Mouse (Mus musculus): ENCODE measurements around the gene Gatc. TPM values are rescaled to one million over a fixed set of nuclear protein-coding genes. Genes with fewer than 3 reads are reported as not detected.

Gatc gene
- polyA plus RNA-seq (2014; fragmentation: Illumina TruSeq; extraction: RNeasy Lipid Tissue Mini Kit (QIAGEN cat#74804); ENCODE audit: low replicate concordance) = 23.9 TPM

GRCm38 (mm10) chr5:115340577-115341313 lies at the start of gene Gatc, which contains the start of gene Triap1:
Gene Gatc (minus strand): TSS chr5:115341178.
Gene Triap1 (plus strand): TSS chr5:115341225.

GRCm38 (mm10) chr5:115348546-115349224 lies 7.7 kb upstream of the Gatc start, which contains the start of gene Cox6a1:
Gene Cox6a1 (minus strand): TSS chr5:115348981.

GRCm38 (mm10) chr5:115326875-115327609 lies 13.9 kb downstream of the Gatc start, which contains the start of gene Srsf9:
Gene Srsf9 (plus strand): TSS chr5:115327177.

GRCm38 (mm10) chr5:115300792-115301614 lies 40.0 kb downstream of the Gatc start, which contains the start of gene Dynll1:
Gene Dynll1 (minus strand): TSS chr5:115300999.

Other genes with a start within 250 kb of the Gatc start
- gene Gm10401, start 242.9 kb downstream of the Gatc start, polyA plus RNA-seq (2014; fragmentation: Illumina TruSeq; extraction: RNeasy Lipid Tissue Mini Kit (QIAGEN cat#74804); ENCODE audit: low replicate concordance) = not detected
- gene Acads, start 221.8 kb downstream of the Gatc start, polyA plus RNA-seq (2014; fragmentation: Illumina TruSeq; extraction: RNeasy Lipid Tissue Mini Kit (QIAGEN cat#74804); ENCODE audit: low replicate concordance) = 0.63 TPM
- 3.3 TPM for gene Unc119b, start 206.2 kb downstream of the Gatc start, polyA plus RNA-seq (2014; fragmentation: Illumina TruSeq; extraction: RNeasy Lipid Tissue Mini Kit (QIAGEN cat#74804); ENCODE audit: low replicate concordance)
- 74.6 TPM for gene Mlec, start 183.0 kb downstream of the Gatc start, polyA plus RNA-seq (2014; fragmentation: Illumina TruSeq; extraction: RNeasy Lipid Tissue Mini Kit (QIAGEN cat#74804); ENCODE audit: low replicate concordance)
- not detected for gene Cabp1, start 146.8 kb downstream of the Gatc start, polyA plus RNA-seq (2014; fragmentation: Illumina TruSeq; extraction: RNeasy Lipid Tissue Mini Kit (QIAGEN cat#74804); ENCODE audit: low replicate concordance)
- gene Pop5, start 105.3 kb downstream of the Gatc start, polyA plus RNA-seq (2014; fragmentation: Illumina TruSeq; extraction: RNeasy Lipid Tissue Mini Kit (QIAGEN cat#74804); ENCODE audit: low replicate concordance) = 1.2 TPM
- 13.1 TPM for gene Rnf10, start 68.3 kb downstream of the Gatc start, polyA plus RNA-seq (2014; fragmentation: Illumina TruSeq; extraction: RNeasy Lipid Tissue Mini Kit (QIAGEN cat#74804); ENCODE audit: low replicate concordance)
- 8.6 TPM for gene Coq5, start 61.5 kb downstream of the Gatc start, polyA plus RNA-seq (2014; fragmentation: Illumina TruSeq; extraction: RNeasy Lipid Tissue Mini Kit (QIAGEN cat#74804); ENCODE audit: low replicate concordance)
- gene Dynll1, start 40.2 kb downstream of the Gatc start, polyA plus RNA-seq (2014; fragmentation: Illumina TruSeq; extraction: RNeasy Lipid Tissue Mini Kit (QIAGEN cat#74804); ENCODE audit: low replicate concordance) = 273 TPM
- gene Srsf9, start 14.0 kb downstream of the Gatc start, polyA plus RNA-seq (2014; fragmentation: Illumina TruSeq; extraction: RNeasy Lipid Tissue Mini Kit (QIAGEN cat#74804); ENCODE audit: low replicate concordance) = 24.1 TPM
- gene Triap1, start within 50 bp of the Gatc start, polyA plus RNA-seq (2014; fragmentation: Illumina TruSeq; extraction: RNeasy Lipid Tissue Mini Kit (QIAGEN cat#74804); ENCODE audit: low replicate concordance) = 11.4 TPM
- 68.8 TPM for gene Cox6a1, start 7.8 kb upstream of the Gatc start, polyA plus RNA-seq (2014; fragmentation: Illumina TruSeq; extraction: RNeasy Lipid Tissue Mini Kit (QIAGEN cat#74804); ENCODE audit: low replicate concordance)
- 0.93 TPM for gene Msi1, start 88.4 kb upstream of the Gatc start, polyA plus RNA-seq (2014; fragmentation: Illumina TruSeq; extraction: RNeasy Lipid Tissue Mini Kit (QIAGEN cat#74804); ENCODE audit: low replicate concordance)
- 5.7 TPM for gene Pla2g1b, start 125.1 kb upstream of the Gatc start, polyA plus RNA-seq (2014; fragmentation: Illumina TruSeq; extraction: RNeasy Lipid Tissue Mini Kit (QIAGEN cat#74804); ENCODE audit: low replicate concordance)
- 6.2 TPM for gene Sirt4, start 143.5 kb upstream of the Gatc start, polyA plus RNA-seq (2014; fragmentation: Illumina TruSeq; extraction: RNeasy Lipid Tissue Mini Kit (QIAGEN cat#74804); ENCODE audit: low replicate concordance)
- 5.3 TPM for gene Pxn, start 165.5 kb upstream of the Gatc start, polyA plus RNA-seq (2014; fragmentation: Illumina TruSeq; extraction: RNeasy Lipid Tissue Mini Kit (QIAGEN cat#74804); ENCODE audit: low replicate concordance)
- 23.6 TPM for gene Rplp0, start 218.3 kb upstream of the Gatc start, polyA plus RNA-seq (2014; fragmentation: Illumina TruSeq; extraction: RNeasy Lipid Tissue Mini Kit (QIAGEN cat#74804); ENCODE audit: low replicate concordance)
- 0.74 TPM for gene Gcn1l1, start 224.1 kb upstream of the Gatc start, polyA plus RNA-seq (2014; fragmentation: Illumina TruSeq; extraction: RNeasy Lipid Tissue Mini Kit (QIAGEN cat#74804); ENCODE audit: low replicate concordance)

Measured in small intestine, adult 10 weeks (tissue).